Mouse (Mus musculus): Measurements from ENCODE around the gene Nup85. TPM values are rescaled to one million over a fixed set of nuclear protein-coding genes. Genes with fewer than 3 reads are reported as not detected.

Gene Nup85
- total and polyA plus RNA-seq, 2 experiments from 2014 or later, result 33.9 to 102 TPM

DNA sequence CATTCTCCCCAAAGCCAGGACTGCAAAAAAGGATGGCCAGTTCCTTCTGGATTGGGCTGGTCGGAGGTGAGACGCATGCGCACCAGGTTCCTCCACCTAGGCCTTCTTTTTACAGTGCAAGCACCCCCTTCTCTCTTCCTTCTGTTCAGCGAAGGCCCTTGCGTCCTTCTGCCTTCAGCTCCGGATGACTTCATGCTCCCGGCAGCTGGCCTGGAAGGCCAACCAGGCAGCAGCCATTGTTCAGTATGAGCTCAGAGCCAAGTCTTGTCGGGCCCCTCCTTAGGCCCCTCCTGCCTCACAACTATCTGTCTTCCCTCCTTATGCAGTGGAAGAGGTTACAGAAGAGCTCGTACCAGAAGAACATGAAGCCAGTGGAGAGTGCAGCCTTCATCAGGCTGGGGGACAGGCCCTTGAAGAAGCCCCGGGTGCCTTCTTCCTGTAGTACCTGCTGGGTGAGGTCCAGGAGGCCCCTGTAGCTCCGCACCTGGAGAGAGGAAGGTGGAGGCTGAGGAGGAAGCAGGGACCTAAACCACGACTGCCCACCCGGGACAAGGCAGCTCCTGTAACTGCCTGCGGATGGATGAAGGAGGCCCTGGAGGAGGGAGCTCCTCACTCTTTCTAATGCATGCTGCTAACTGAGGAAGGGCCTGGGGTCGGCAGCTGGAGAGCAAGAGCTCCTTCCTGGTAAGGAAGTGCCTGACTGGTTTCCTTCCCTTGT lies 51.0 kb downstream of the Nup85 start:
- Histone ChIP-seq H3K36me3 (replicated peaks; ENCODE audit: control insufficient read depth, insufficient read depth, low read length) (peaks cover 16% of the 10 kb centered on the region), H3K9me3 (replicated peaks; ENCODE audit: control insufficient read depth, low read length) (no peaks in the 10 kb centered on the region), H3K4me3 (ENCODE audit: low read depth, low read length) (no peak overlapping the region), H3K4me2 (ENCODE audit: low read depth, low read length) (no peak overlapping the region), H3K9ac (replicated peaks; ENCODE audit: low read depth, low read length) (peak overlapping the region; percentile 30; the same call in 1 of the 2 replicates), H3K27ac (ENCODE audit: low read depth) (peak overlapping the region; percentile 54), H3K27me3 (ENCODE audit: control insufficient read depth, insufficient read depth, low read length) (no peaks in the 10 kb centered on the region), H3K4me1 (ENCODE audit: control insufficient read depth, insufficient read depth) (peaks cover 13% of the 10 kb centered on the region; the same call in 1 of the 2 replicates)
- DNase-seq (ENCODE audit: low spot score) (no peak), ATAC-seq (ENCODE audit: insufficient read depth, low read depth) (no peak)
- 58% methylated on average over 15 of the region's 15 CpGs for WGBS
- TF ChIP-seq EP300 (IDR thresholded peaks at IDR 0.05; ENCODE audit: low read depth) (no peak), CTCF (IDR thresholded peaks at IDR 0.05; ENCODE audit: low read depth) (no peak)

DNA sequence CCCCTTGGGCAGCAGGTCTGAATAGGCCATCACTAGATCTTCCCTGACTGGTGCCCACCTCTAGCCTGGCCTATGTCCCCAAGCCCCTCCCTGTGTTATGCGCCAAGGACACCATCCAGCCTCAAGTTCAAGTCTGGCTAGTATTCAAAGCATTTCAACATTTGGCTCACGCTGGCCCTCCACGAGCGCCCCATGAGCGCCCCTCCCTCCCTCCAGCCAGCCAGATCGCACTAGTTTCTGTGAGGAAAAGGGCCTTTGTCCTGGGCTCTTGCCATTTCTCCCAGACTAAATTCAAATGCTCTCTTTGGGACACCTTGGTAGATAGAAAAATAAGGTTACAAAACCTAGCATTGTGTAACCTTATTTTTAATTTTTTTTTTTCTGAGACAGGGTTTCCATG lies 51.6 kb downstream of the Nup85 start:
- H3K36me3 ChIP-seq (replicated peaks; ENCODE audit: control insufficient read depth, insufficient read depth, low read length), result peaks cover 22% of the 10 kb centered on the region
- no peak for ATAC-seq (ENCODE audit: insufficient read depth, low read depth)

DNA sequence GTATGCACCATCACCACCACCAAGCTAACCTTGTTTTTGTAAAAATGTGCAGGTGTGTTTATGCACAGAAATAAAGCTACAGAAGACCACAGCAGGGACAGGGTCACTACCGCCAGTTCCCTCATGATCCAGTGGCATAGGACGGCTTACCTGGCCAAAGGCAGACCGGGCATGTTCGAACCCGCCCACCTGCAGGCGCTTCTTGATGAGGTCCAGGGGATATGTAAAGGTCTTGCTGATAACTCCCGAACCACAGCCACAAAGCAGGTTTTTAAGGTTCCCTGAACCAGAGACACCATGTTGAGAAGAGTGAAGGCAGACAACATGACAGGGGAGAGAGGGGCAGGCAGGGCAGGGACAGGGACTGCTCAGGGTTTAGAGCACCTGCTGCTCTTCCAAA lies 52.1 kb downstream of the Nup85 start:
- H3K36me3 ChIP-seq (replicated peaks; ENCODE audit: control insufficient read depth, insufficient read depth, low read length), result peaks cover 27% of the 10 kb centered on the region
- peaks cover 13% of the 10 kb centered on the region; the same call in 1 of the 2 replicates for H3K4me1 ChIP-seq (ENCODE audit: control insufficient read depth, insufficient read depth)
- WGBS, result 90% methylated on average over 7 of the region's 7 CpGs
- H3K4me3 ChIP-seq (ENCODE audit: low read depth, low read length), result no peak overlapping the region
- no peak overlapping the region for H3K9ac ChIP-seq (replicated peaks; ENCODE audit: low read depth, low read length)
- TF ChIP-seq EP300 (IDR thresholded peaks at IDR 0.05; ENCODE audit: low read depth) (no peak), CTCF (IDR thresholded peaks at IDR 0.05; ENCODE audit: low read depth) (no peak)
- no peak overlapping the region for H3K27ac ChIP-seq (ENCODE audit: low read depth)
- no peak for ATAC-seq (ENCODE audit: insufficient read depth, low read depth)
- H3K9me3 ChIP-seq (replicated peaks; ENCODE audit: control insufficient read depth, low read length), result no peaks in the 10 kb centered on the region
- DNase-seq (ENCODE audit: low spot score), result no peak
- no peaks in the 10 kb centered on the region for H3K27me3 ChIP-seq (ENCODE audit: control insufficient read depth, insufficient read depth, low read length)
- no peak overlapping the region for H3K4me2 ChIP-seq (ENCODE audit: low read depth, low read length)

More for the DNA sequence above, 51.6 kb downstream of the Nup85 start:
- H3K27me3 ChIP-seq (ENCODE audit: control insufficient read depth, insufficient read depth, low read length), result no peaks in the 10 kb centered on the region
- H3K4me2 ChIP-seq (ENCODE audit: low read depth, low read length), result no peak overlapping the region
- H3K4me3 ChIP-seq (ENCODE audit: low read depth, low read length), result no peak overlapping the region
- 0 out of 2 replicates have a peak overlapping the region, but pooled peaks have one; percentile 54 for H3K27ac ChIP-seq (ENCODE audit: low read depth)
- peaks cover 13% of the 10 kb centered on the region; the same call in 1 of the 2 replicates for H3K4me1 ChIP-seq (ENCODE audit: control insufficient read depth, insufficient read depth)
- TF ChIP-seq EP300 (IDR thresholded peaks at IDR 0.05; ENCODE audit: low read depth), result no peak
- no peak for TF ChIP-seq CTCF (IDR thresholded peaks at IDR 0.05; ENCODE audit: low read depth)
- no peak overlapping the region for H3K9ac ChIP-seq (replicated peaks; ENCODE audit: low read depth, low read length)
- DNase-seq (ENCODE audit: low spot score), result no peak
- no peaks in the 10 kb centered on the region for H3K9me3 ChIP-seq (replicated peaks; ENCODE audit: control insufficient read depth, low read length)
- 78% methylated on average over 6 of the region's 6 CpGs for WGBS

- WGBS, result 64% methylated on average over 6 of the region's 6 CpGs
- Histone ChIP-seq H3K9me3 (replicated peaks; ENCODE audit: control insufficient read depth, low read length) (no peaks in the 10 kb centered on the region), H3K36me3 (replicated peaks; ENCODE audit: control insufficient read depth, insufficient read depth, low read length) (peaks cover 31% of the 10 kb centered on the region), H3K27me3 (ENCODE audit: control insufficient read depth, insufficient read depth, low read length) (no peaks in the 10 kb centered on the region), H3K4me2 (ENCODE audit: low read depth, low read length) (no peak overlapping the region), H3K27ac (ENCODE audit: low read depth) (no peak overlapping the region), H3K4me1 (ENCODE audit: control insufficient read depth, insufficient read depth) (peaks cover 13% of the 10 kb centered on the region; the same call in 1 of the 2 replicates), H3K9ac (replicated peaks; ENCODE audit: low read depth, low read length) (no peak overlapping the region), H3K4me3 (ENCODE audit: low read depth, low read length) (no peak overlapping the region)
- TF ChIP-seq CTCF (IDR thresholded peaks at IDR 0.05; ENCODE audit: low read depth) (no peak), EP300 (IDR thresholded peaks at IDR 0.05; ENCODE audit: low read depth) (no peak)
- no peak for DNase-seq (ENCODE audit: low spot score)
- no peak for ATAC-seq (ENCODE audit: insufficient read depth, low read depth)
Observed at GRCm38 (mm10) chr11:115616893-115617292, 52.7 kb downstream of the Nup85 start.

DNA sequence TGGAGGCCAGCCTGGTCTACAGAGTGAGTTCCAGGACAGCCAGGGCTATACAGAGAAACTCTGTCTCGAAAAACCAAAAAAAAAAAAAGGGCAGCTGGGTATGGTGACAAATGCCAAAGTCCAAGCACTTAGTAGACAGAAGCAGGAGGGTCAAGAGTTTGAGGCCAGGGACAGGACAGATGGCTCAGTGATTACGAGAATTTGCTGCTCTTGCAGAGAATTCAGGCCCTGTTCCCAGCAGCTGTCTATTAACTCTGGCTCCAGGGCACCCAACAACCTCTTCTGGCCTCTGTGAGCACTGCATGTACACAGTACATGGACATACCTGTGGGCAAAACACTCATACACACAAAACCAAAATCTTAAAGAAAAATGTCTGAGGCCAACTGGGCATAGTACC lies 53.8 kb downstream of the Nup85 start:
- ATAC-seq (ENCODE audit: insufficient read depth, low read depth) (no peak), DNase-seq (ENCODE audit: low spot score) (no peak)
- H3K36me3 ChIP-seq (replicated peaks; ENCODE audit: control insufficient read depth, insufficient read depth, low read length), result peaks cover 41% of the 10 kb centered on the region
- no peak overlapping the region for H3K27ac ChIP-seq (ENCODE audit: low read depth)
- 97% methylated on average over 2 of the region's 2 CpGs for WGBS
- no peak overlapping the region for H3K9ac ChIP-seq (replicated peaks; ENCODE audit: low read depth, low read length)
- no peaks in the 10 kb centered on the region for H3K9me3 ChIP-seq (replicated peaks; ENCODE audit: control insufficient read depth, low read length)
- H3K4me1 ChIP-seq (ENCODE audit: control insufficient read depth, insufficient read depth), result peaks cover 13% of the 10 kb centered on the region; the same call in 1 of the 2 replicates
- H3K4me3 ChIP-seq (ENCODE audit: low read depth, low read length), result no peak overlapping the region
- H3K4me2 ChIP-seq (ENCODE audit: low read depth, low read length), result no peak overlapping the region
- no peak for TF ChIP-seq CTCF (IDR thresholded peaks at IDR 0.05; ENCODE audit: low read depth)
- H3K27me3 ChIP-seq (ENCODE audit: control insufficient read depth, insufficient read depth, low read length), result no peaks in the 10 kb centered on the region
